Mouse (Mus musculus) embryonic facial prominence, embryonic 14.5 days (tissue): ENCODE results near the gene Agtpbp1. TPM values are rescaled to one million over a fixed set of nuclear protein-coding genes. Genes with fewer than 3 reads are reported as not detected.

Source experiments
- ATAC-seq: fragments of 200-750 bp; cut with Nextera tagmentation; 2 replicates; pipeline ENCODE4 v1.8.0; 2017; ENCODE audit warnings: low read depth, moderate number of reproducible peaks, moderate TSS enrichment
- DNase-seq: peaks from one replicate; pipeline ENCODE4 v3.0.0-alpha.2; 2015; ENCODE audit warnings: low spot score
- H3K27ac ChIP-seq: fragments of 300-500 bp; sonication (generic); replicated peaks from 2 replicates; pipeline ENCODE4 v1.5.1; 2014; ENCODE audit warnings: low read depth, mild to moderate bottlenecking, low read length, moderate library complexity
- H3K27me3 ChIP-seq: fragments of 300-500 bp; sonication (generic); replicated peaks from 2 replicates; pipeline ENCODE4 v1.6.1; 2014; ENCODE audit warnings: low read length; ENCODE audit not compliant: control insufficient read depth, insufficient read depth
- H3K36me3 ChIP-seq: fragments of 300-500 bp; sonication (generic); 2 replicates; pipeline ENCODE4 v1.6.1; 2014; ENCODE audit warnings: low read length, mixed read lengths; ENCODE audit not compliant: control insufficient read depth, insufficient read depth
- H3K4me1 ChIP-seq: fragments of 300-500 bp; sonication (generic); 2 replicates; pipeline ENCODE4 v1.6.1; 2014; ENCODE audit warnings: antibody characterized with exemption, low read length; ENCODE audit not compliant: control insufficient read depth, insufficient read depth
- H3K4me2 ChIP-seq: fragments of 300-500 bp; sonication (generic); 2 replicates; pipeline ENCODE4 v1.6.1; 2014; ENCODE audit warnings: low read depth, mild to moderate bottlenecking, low read length, moderate library complexity, mixed read lengths
- H3K4me3 ChIP-seq: fragments of 300-500 bp; sonication (generic); 2 replicates; pipeline ENCODE4 v1.5.1; 2014; ENCODE audit warnings: low read depth, mild to moderate bottlenecking, low read length
- H3K9ac ChIP-seq: fragments of 300-500 bp; sonication (generic); 2 replicates; pipeline ENCODE4 v1.6.1; 2014; ENCODE audit warnings: low read depth, mild to moderate bottlenecking, low read length, moderate library complexity, mixed read lengths
- H3K9me3 ChIP-seq: fragments of 300-500 bp; sonication (generic); 2 replicates; pipeline ENCODE4 v1.6.1; 2016; ENCODE audit warnings: low read length; ENCODE audit not compliant: control insufficient read depth
- WGBS: fragments of 180-500 bp; shearing (Covaris S2); extraction: QIAGEN DNeasy Blood & Tissue Kit; methylation state at CpG from one replicate; pipeline ENCODE4 v1.1.7; 2014; 5-methylcytosine and 5-hydroxymethylcytosine counted together
- polyA plus RNA-seq: library from polyadenylated mRNA; unstranded; fragments of >200 nt; fragmentation: Nextera tagmentation; extraction: Ambion mirVana; gene quantifications from 2 replicates; pipeline ENCODE4 v1.2.1, GENCODE M21; 2014

Gene Agtpbp1
- polyA plus RNA-seq, 1 experiment from 2014 or later: 25.2 TPM

DNA sequence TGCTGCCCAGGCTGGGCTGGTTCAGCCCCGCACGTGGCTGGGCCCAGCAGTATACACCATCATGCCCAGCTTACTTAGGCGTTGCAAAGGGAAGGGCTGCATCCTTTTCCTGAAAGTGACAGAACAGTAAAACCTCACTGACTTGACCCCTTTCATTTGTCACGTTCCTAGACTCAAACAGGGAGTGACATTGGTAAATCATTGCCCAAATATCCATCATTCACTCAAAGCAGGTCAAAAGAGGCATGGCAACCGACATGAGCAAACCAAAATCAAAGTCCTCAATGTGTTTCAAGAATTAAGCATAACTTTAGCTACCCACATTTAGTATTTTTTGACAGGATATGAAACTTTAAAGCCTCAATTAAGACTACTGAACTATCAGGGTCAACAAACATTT lies 86.8 kb downstream of the Agtpbp1 start:
- Histone ChIP-seq H3K4me2 (no peak overlapping the region), H3K27me3 (no peaks in the 10 kb centered on the region), H3K4me3 (no peak overlapping the region), H3K4me1 (no peaks in the 10 kb centered on the region), H3K9ac (no peak overlapping the region), H3K27ac (no peak overlapping the region), H3K9me3 (0 out of 2 replicates have a peak, but pooled peaks cover 5% of the 10 kb centered on the region), H3K36me3 (peaks cover 35% of the 10 kb centered on the region)
- ATAC-seq (no peak), DNase-seq (no peak)
- WGBS: 77% methylated on average over 5 of the region's 5 CpGs

DNA sequence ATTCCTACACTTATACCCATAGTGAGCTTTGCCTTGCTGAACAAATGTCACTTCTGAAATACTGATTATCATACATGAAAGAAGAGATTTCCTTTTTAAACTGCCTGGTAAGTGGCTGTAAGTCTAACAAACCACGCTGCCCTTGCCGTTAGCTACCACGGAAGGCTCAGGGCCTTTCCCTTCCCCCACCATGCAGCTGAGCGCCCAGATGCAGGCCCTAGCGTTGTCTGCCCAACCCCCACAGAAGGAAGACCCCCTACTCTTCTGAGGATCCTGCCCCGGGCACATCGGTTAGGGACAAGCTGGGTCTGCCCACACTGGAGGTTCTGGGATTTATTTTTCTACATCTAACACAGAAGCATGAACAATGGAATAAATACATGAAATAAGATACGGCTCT lies 89.2 kb downstream of the Agtpbp1 start:
- no peak overlapping the region for H3K27ac ChIP-seq
- H3K36me3 ChIP-seq: peaks cover 34% of the 10 kb centered on the region
- H3K9me3 ChIP-seq: 0 out of 2 replicates have a peak, but pooled peaks cover 5% of the 10 kb centered on the region
- no peak overlapping the region for H3K9ac ChIP-seq
- no peak overlapping the region for H3K4me3 ChIP-seq
- DNase-seq (no peak), ATAC-seq (no peak)
- WGBS: 15% methylated on average over 8 of the region's 8 CpGs
- H3K4me1 ChIP-seq: no peaks in the 10 kb centered on the region
- no peak overlapping the region for H3K4me2 ChIP-seq
- H3K27me3 ChIP-seq: no peaks in the 10 kb centered on the region

DNA sequence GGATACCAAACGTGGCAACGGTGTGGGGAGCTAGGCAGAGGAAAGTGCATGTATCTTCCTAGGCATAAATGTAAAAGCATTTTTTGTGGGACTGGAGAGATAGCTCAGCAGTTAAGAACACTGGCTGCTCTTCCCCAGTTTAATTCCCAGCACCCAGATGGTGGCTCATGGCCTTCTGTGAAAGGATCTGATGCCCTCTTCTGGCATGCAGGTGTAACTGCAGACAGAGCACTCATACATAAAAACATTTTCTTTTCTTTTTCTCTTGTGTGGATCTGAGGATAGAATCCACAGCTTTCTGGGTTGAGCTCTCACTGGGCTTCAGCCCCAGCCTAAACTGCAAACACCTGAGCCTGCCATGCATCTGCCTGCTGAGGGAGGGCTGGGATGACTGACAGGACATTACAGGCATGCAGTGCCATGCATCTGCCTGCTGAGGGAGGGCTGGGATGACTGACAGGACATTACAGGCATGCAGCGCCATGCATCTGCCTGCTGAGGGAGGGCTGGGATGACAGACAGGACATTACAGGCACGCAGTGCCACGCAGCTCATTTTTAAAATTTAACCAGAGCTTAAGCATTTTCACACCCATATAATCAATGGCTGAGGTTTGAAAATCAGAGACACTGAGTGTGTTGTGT lies 90.3 kb downstream of the Agtpbp1 start:
- DNase-seq: no peak
- H3K9me3 ChIP-seq: 0 out of 2 replicates have a peak, but pooled peaks cover 5% of the 10 kb centered on the region
- H3K4me3 ChIP-seq: no peak overlapping the region
- WGBS: 83% methylated on average over 5 of the region's 5 CpGs
- no peak for ATAC-seq
- H3K27me3 ChIP-seq: no peaks in the 10 kb centered on the region
- no peak overlapping the region for H3K4me2 ChIP-seq
- no peak overlapping the region for H3K9ac ChIP-seq
- no peak overlapping the region for H3K27ac ChIP-seq
- peaks cover 28% of the 10 kb centered on the region for H3K36me3 ChIP-seq
- no peaks in the 10 kb centered on the region for H3K4me1 ChIP-seq

DNA sequence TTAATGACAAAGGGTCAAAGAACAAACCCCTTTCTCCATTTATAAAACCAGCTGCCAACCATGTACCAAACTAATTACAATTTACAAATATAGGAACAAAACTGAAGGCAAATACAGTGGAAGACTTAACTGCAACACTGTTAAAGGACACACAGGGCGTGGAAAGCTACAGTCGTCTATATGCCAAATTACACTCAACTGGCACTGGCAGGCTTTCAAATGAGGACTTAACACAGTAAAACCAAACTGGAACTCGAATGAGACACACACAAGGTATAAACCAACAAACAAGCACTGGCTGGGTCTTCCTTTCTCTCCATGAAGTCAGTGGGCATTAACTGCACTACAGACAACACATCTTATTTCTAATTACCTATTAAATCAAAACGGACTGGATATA lies 94.3 kb downstream of the Agtpbp1 start:
- Histone ChIP-seq H3K4me2 (no peak overlapping the region), H3K4me1 (no peaks in the 10 kb centered on the region; the same call in 1 of the 2 replicates), H3K4me3 (no peak overlapping the region), H3K9ac (no peak overlapping the region), H3K36me3 (peaks cover 19% of the 10 kb centered on the region), H3K9me3 (0 out of 2 replicates have a peak, but pooled peaks cover 5% of the 10 kb centered on the region), H3K27ac (no peak overlapping the region), H3K27me3 (no peaks in the 10 kb centered on the region)
- ATAC-seq: no peak
- 66% methylated on average over 4 of the region's 4 CpGs for WGBS
- no peak for DNase-seq

DNA sequence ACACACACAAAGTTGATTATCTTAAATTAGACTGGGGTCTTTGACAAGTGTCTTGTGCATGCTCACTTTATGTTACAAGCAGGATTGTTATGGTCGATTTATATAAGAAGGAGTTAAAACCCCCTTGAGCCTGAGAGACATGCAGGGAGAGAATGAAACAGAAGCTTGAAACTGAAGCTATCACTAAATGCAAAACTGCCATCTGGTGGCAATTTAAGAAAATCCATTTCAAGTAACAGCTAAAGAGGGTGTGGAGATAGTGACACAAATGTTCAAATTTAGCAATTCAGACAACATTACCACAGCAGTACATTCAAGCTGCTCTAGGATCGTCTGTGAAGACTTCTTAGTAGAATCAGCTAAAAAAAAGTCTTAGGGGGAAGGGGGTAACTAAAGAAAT lies 95.9 kb downstream of the Agtpbp1 start:
- Histone ChIP-seq H3K27ac (no peak overlapping the region), H3K4me2 (no peak overlapping the region), H3K9me3 (no peaks in the 10 kb centered on the region), H3K27me3 (no peaks in the 10 kb centered on the region), H3K4me3 (no peak overlapping the region), H3K9ac (no peak overlapping the region), H3K36me3 (peaks cover 11% of the 10 kb centered on the region; the same call in 1 of the 2 replicates), H3K4me1 (no peaks in the 10 kb centered on the region; the same call in 1 of the 2 replicates)
- ATAC-seq (no peak), DNase-seq (peak; percentile 75)
- WGBS: 19% methylated on average over 2 of the region's 2 CpGs

DNA sequence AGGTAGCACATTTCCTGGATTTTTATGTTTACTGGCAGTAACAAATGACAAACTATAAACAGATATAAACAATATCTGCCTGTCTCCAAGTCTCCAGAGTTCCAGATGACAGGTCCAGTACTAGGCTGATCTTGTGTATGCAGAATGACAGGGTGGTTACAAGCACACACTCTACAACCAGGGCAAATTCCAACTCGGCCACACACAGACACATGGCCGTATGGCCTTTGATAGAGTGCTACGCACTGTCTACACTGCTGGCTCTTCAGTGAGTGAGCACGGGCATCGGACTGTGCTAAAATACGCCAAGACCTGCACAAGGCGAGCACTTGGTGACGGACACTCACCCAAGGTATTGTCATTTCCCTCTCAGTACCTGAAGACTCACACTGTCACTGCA lies 97.7 kb downstream of the Agtpbp1 start:
- Histone ChIP-seq H3K27ac (no peak overlapping the region), H3K4me1 (no peaks in the 10 kb centered on the region; the same call in 1 of the 2 replicates), H3K27me3 (no peaks in the 10 kb centered on the region), H3K4me2 (no peak overlapping the region), H3K9me3 (no peaks in the 10 kb centered on the region), H3K4me3 (no peak overlapping the region), H3K9ac (no peak overlapping the region), H3K36me3 (0 out of 2 replicates have a peak, but pooled peaks cover 5% of the 10 kb centered on the region)
- ATAC-seq: no peak
- DNase-seq: no peak
- 94% methylated on average over 8 of the region's 8 CpGs for WGBS

DNA sequence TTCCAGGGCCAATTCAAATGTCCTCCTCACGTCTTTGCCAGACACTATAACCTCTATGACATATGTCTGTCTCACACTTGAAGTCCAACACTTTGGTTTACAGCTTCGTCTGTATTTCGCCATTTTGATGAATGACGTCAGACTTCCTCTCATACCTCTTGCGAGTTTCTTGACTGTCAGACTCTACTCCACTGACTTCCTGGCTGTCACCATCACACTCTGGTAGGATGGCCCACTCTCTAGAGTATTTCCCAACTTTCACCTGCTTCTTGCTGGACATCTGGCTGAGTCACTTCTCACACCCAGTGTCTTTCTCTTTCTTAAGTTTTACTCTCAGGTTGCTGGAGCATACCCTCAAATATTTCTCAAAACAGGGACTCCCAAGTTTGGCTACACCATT lies 98.8 kb downstream of the Agtpbp1 start:
- 89% methylated on average over 5 of the region's 5 CpGs for WGBS
- no peaks in the 10 kb centered on the region; the same call in 1 of the 2 replicates for H3K4me1 ChIP-seq

DNA sequence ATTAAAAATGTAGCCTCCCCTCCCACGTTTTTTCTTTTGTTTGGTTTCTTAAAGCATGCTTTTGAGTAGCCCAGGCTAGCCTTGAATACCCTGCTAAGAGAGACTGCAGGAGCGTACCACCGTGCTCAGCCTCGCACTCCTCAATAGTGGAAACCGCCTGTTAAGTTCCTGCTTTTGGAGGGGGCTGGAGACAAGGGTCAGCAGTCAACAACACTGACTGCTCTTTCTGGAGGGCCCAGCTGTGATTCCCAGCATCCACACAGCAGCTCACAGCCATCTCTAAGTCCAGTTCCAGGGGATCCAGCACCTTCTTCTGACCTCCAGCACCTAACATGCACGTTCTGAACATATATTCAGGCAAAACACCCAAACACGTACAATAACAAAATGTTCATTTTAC lies 99.6 kb downstream of the Agtpbp1 start:
- Histone ChIP-seq H3K4me2 (no peak overlapping the region), H3K27ac (no peak overlapping the region), H3K4me1 (no peaks in the 10 kb centered on the region; the same call in 1 of the 2 replicates), H3K9ac (no peak overlapping the region), H3K9me3 (no peaks in the 10 kb centered on the region), H3K4me3 (no peak overlapping the region), H3K36me3 (0 out of 2 replicates have a peak, but pooled peaks cover 4% of the 10 kb centered on the region), H3K27me3 (no peaks in the 10 kb centered on the region)
- WGBS: 86% methylated on average over 7 of the region's 7 CpGs
- ATAC-seq (no peak), DNase-seq (no peak)

More for the DNA sequence above, 98.8 kb downstream of the Agtpbp1 start:
- Histone ChIP-seq H3K36me3 (0 out of 2 replicates have a peak, but pooled peaks cover 4% of the 10 kb centered on the region), H3K27ac (no peak overlapping the region), H3K9me3 (no peaks in the 10 kb centered on the region), H3K4me3 (no peak overlapping the region), H3K4me2 (no peak overlapping the region), H3K27me3 (no peaks in the 10 kb centered on the region), H3K9ac (no peak overlapping the region)
- no peak for DNase-seq
- no peak for ATAC-seq

DNA sequence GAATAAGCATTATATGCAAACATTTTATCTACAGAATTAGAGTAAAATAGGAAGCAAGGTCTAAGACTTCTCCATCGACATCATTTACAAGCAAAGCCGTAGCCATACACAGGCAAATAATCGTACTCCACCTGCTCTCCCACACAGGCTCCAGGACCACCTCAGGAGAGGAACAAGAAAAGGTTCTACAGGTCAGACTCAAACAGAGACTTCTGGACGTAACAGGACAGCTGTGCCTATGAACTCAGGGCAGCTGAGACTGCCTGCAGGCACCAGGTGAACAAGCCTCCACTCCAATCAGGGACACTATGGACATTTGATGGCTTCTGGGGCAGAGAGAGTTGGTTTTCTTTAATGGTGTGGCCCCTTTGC lies 103.6 kb downstream of the Agtpbp1 start:
- H3K27me3 ChIP-seq: no peaks in the 10 kb centered on the region

More for the DNA sequence above, 103.6 kb downstream of the Agtpbp1 start:
- H3K4me3 ChIP-seq: no peak overlapping the region
- ATAC-seq (no peak), DNase-seq (no peak)
- H3K4me2 ChIP-seq: no peak overlapping the region
- H3K9ac ChIP-seq: no peak overlapping the region
- no peak overlapping the region for H3K27ac ChIP-seq
- H3K36me3 ChIP-seq: peaks cover 14% of the 10 kb centered on the region
- no peaks in the 10 kb centered on the region for H3K4me1 ChIP-seq
- H3K9me3 ChIP-seq: no peaks in the 10 kb centered on the region
- WGBS: 89% methylated on average over 4 of the region's 4 CpGs
